Mouse (Mus musculus) large intestine, adult 2 months (tissue): Measurements from ENCODE around the gene Plcb1. TPM values are rescaled to one million over a fixed set of nuclear protein-coding genes. Genes with fewer than 3 reads are reported as not detected.

Experiments
- DNase-seq: peaks from one replicate; pipeline ENCODE4 v3.0.0-alpha.2; 2012; ENCODE audit warnings: low read depth, low spot score
- WGBS: fragments of 180-500 bp; shearing (Covaris S2); methylation state at CpG from one replicate; pipeline ENCODE4 v1.1.7; 2018; 5-methylcytosine and 5-hydroxymethylcytosine counted together
- polyA plus RNA-seq: library from polyadenylated mRNA; depleted of rRNA; stranded (reverse); fragments of >200 nt; gene quantifications from 2 replicates; pipeline ENCODE4 v1.2.3, GENCODE M21; 2012

The Plcb1 gene
- polyA plus RNA-seq, 1 experiment: 0.68 TPM

DNA sequence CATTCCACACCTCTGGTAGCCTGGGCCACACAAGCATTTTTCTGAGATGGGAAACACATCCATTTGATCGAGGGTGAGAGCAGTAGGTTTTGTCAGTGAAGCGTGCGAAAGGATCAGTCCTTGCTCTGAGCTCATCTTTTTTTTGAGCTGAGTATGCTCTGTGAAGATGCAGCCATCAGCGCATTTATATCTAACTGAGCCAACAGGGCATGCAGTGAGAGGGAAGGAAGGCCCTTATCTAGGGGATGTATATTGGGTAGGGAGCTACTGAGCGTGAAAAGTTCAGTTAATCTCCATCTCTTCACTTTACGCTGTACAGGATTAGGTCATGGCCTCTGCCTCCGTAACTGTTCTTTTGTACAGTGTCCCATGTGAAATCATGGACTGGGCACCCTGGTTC lies 46.0 kb downstream of the Plcb1 start:
- DNase-seq: no peak
- WGBS: 95% methylated on average over 7 of the region's 7 CpGs

DNA sequence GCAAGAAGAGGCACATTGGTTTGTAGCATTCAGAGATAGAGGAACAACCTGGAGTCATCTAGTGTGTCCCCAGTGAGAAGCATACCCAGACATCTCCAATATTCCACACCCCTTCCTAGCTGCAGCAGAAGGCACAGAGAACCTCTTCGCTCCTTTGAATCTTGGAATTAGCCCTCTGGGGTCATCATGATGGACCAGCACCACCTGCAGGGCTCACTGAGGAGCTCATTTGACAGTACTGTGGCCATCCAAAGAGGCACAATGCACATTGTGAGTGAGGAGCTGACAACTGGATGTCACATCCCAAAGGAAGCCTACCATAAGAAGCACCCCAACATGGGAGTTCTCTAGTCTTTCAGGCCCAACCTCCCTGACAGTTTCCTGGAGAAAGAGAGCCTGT lies 50.2 kb downstream of the Plcb1 start:
- 93% methylated on average over 1 of the region's 1 CpGs for WGBS
- no peak for DNase-seq

DNA sequence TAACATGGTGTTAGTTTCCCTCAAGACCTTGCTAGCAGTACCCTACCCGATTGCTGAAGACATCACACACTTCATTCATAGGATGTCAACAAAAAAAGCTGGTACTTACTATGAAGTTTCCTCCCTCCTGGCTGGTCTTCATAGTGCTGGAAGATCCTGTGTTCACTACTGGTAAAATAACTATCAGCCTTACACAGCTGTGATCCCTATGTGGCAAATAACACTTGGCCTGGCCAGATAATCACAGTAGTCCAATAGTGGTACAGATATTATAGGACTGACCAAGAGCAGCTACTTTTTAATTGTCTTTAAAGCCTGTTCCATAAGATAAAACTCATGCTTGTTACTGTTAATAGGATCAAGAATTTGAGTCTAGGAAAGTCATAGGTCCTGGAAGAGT lies 52.3 kb downstream of the Plcb1 start:
- WGBS: 87% methylated on average over 1 of the region's 1 CpGs
- DNase-seq: no peak

DNA sequence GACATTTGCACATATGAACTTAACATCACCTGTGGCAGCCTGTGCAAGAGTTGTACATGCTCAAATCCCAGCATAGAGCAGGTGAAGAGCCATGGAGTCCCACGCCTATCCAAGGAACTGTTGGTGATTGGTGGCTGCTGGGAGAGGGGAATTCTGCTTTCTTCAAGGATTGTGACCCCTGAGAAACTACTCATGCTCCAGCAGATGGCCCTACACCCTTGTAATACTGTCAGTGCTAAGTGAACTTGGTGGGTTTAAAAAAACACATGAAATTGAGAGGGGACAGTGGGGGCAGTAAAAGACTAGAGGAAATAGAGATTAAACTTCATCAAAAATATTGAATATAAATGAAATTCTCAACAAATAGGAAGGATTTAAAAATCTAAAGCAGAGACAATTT lies 53.0 kb downstream of the Plcb1 start:
- WGBS: 82% methylated on average over 1 of the region's 1 CpGs
- DNase-seq: no peak

DNA sequence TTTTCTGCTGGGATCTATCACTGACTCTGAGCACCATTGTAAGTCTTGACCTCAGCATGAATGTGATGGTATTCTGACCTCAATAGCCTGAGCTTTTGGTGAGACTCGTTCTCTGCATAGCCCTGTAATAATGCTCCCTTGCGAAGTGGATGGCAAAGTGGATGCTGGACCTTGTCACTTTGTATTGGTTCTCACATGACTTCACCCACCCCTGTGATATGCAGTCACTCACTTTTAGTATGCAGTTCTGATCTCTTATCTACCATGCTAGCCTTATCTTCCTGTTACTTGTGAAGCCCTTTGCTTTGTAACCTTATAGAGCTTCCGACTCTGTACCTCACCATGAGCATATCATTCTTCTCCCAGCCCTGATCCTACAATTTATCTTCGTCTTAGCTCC lies 57.0 kb downstream of the Plcb1 start:
- DNase-seq: no peak
- WGBS: 84% methylated on average over 4 of the region's 4 CpGs

DNA sequence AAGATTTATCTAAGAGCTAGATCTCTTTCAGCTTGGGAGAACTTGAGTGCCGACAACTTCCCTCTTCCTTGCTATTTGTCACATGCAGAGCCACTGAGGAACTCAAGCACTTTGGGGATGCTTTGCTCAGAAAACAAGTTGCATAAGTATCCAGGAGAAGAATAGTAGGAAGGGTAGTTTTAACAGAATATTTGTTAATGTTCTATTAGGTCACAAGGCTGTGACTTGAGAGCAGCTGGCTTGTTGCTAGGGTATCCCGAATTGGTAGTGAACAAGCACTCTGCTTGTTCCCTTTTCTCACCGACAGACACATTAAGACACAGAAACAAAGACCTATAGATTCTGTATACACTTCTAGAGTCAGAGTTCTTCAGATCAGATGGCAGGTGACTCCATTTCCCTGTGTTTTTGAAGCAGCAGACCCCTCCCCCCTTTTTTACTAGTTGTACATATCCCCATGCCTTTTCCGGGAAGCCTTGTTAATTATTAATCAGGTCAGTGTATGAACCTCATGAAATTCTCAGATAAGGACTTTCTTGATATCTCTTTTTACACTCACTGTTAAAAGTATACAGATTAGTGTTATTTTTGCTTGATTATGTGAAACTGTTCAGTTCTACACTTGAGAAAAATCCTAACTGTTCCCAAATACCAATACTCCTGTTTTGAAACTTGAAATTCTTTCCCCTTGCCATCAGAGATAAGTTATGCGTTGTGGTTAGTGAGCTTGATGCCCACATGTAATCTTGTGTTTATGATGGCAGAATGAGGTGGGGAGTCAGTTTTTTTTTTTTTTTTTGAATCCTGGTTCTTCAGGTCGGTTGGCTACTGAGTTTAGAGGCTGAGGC lies 58.7 kb downstream of the Plcb1 start:
- no peak for DNase-seq
- 25% methylated on average over 6 of the region's 6 CpGs for WGBS

DNA sequence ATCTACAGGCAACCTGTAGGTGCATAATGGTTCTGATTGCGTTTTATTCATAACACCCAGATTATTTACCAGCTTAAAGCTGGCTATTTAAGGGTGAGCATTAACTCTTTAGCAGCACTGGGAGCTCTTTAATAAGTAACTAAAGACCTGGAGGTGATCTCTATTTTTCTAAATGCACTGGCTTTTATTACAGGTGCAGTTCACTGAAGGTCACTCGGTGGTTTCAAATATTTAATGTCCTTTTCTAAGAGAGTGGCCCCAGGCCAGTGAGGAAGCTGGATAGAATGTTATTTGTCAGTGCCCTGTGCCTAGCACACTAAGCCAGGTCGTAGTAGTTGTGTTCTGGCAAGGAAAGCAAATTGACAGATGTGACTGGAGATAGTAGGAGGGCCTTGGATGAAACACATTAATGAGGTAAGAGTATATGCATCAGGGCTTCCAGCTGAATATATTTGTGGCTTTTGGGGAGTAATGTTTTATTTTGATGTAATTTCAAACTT lies 59.4 kb downstream of the Plcb1 start:
- 25% methylated on average over 3 of the region's 3 CpGs for WGBS
- DNase-seq: no peak

DNA sequence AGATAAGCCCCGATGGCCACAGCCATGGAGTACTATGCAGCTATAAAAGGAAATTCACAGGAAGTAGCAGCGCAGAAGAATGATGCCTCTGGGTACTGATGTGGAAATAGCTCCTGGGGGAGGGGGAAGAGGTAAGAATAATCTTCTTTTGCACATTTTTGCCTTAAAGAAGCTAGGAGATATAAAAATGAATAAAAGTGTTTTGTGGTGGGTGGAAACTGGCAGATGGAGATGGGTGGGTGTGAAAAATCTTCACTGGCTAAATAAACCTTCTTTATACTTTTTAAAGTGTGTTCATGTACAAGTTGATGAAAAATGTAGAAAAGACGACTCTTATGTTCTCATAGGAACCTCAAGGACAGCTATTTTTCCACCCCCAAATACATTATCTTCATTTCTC lies 60.7 kb downstream of the Plcb1 start:
- no peak for DNase-seq
- WGBS: 88% methylated on average over 3 of the region's 3 CpGs

DNA sequence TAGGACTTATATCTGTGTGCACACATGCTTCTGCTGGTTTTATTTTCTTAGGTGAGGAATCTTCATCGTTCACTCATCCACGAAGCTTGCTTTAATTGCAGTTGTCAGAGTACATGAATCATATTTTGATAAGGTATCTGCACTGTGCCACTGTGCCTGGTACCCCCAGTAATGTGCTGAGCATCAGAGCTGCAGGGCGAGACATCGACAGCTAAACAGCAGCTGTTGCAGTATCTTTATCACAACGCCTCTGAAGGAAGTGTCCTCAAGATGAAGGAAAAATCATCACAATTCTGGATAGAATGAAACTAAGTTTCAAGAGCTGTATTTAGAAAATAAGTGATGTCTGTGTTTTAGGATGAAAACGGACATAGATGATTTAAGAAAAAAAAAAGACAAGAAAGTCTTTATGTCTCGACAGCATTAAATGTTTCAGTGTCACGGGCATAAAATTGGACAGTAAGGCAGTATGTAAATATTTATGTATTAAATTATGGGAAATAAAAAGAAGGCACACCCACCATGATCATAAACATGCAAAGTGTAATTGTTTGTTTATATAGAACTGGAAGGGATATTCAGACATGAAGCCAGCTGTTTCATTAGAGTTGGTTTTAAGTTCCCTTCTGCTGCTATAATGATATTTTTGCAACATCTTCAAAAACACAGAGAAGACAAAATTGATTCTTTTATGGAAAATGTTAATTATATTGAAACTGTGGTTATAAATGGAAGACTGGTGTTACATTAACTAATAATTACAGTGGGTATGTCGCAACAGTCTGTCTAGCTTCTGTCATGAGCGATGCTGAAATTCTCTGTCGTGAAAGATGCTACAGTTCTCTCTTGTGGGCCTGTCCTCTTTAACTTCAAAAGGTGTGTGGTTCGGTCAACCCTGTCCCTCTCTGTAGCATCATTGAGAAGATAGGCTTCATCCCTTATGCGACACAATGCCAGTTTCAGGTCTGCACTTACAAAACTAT lies 65.6 kb downstream of the Plcb1 start:
- WGBS: 45% methylated on average over 13 of the region's 13 CpGs
- DNase-seq: no peak

DNA sequence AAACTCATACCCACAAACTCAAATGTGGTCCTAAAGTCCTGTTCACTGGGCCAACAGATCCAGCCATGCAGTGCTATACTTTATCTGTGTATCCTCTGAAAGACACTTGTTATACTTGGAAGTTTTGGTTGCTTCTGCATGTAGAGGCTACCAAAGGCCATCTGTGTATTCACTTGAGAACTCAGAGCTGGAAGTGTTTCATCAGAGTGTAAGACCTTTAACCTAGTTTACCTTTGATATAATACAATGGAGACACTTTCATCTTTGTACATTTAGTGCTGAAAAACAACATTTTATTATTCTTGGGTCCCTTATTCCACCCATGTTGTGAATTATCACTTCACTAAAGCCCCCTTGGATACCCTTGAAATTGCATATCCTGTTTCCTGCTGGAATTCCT lies 70.4 kb downstream of the Plcb1 start:
- DNase-seq: no peak

DNA sequence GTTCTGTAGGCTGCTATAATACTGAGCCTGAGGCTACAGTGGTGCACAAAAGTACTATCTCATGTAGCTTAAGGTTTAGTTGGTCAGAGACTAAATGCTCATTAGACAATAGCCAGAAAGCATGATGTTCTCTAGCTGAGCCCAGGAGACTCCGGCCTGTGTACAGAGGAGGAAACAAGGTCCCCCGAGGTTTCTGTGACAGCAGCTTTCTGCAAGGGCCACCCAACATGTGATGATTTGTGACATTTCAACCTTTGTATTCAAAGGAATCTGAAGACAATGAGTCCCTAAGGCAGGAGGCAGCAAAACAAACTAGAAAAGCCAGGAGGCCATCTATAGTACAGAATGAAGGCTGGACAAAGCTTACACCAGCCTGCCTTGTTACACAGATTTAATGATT lies 70.8 kb downstream of the Plcb1 start:
- 56% methylated on average over 2 of the region's 2 CpGs for WGBS
- DNase-seq: no peak

DNA sequence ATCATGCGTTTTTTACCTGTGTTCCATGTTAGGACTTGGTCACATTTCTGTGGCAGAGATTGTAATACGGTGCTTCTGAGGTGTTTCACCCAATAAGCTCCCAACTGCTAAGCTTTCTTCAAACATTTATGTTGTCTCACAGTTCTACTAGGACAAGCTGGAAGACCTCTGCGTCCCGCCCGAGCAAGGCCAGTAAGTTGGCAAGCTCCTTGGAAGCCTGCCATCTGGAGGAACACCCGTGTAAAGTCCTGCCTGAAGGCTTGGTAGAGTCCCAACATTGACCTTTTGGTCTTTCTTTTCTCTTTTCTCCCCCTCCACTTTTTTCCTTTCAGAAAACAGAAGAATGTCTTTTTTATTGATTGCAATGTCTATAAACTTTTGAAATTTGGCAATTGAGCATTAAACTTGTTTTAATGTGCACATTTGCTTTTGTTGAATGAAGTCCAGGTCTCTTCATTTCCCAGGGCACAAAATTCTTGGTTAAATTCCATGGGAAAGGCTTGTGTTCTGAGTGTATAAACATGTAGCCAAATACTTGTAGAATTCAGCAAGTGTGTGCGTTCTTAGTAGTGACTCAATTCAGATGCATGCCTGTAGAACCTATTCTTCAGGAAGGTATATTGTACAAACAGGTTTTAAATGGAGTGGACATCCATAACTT lies 79.2 kb downstream of the Plcb1 start:
- 23% methylated on average over 7 of the region's 7 CpGs for WGBS

DNA sequence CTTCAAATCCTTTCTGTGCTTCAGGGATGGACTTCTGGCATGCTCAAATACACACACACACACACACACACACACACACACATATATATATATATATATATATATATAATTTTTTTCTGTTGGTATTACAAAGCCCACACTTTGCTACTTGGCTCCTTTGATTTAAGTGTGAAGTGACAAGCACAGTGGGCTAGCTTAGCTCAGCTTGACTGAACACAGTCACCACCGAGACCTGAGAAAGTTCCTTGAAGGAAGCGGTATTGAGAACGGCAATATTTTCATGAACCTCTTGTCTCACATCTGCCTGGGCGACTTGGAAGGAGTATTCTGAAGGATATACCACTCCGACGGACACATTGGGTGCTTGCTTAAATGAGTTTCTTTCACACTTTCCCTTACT lies 81.5 kb downstream of the Plcb1 start:
- DNase-seq: no peak
- WGBS: 88% methylated on average over 6 of the region's 6 CpGs

More for the DNA sequence above, 79.2 kb downstream of the Plcb1 start:
- no peak for DNase-seq

DNA sequence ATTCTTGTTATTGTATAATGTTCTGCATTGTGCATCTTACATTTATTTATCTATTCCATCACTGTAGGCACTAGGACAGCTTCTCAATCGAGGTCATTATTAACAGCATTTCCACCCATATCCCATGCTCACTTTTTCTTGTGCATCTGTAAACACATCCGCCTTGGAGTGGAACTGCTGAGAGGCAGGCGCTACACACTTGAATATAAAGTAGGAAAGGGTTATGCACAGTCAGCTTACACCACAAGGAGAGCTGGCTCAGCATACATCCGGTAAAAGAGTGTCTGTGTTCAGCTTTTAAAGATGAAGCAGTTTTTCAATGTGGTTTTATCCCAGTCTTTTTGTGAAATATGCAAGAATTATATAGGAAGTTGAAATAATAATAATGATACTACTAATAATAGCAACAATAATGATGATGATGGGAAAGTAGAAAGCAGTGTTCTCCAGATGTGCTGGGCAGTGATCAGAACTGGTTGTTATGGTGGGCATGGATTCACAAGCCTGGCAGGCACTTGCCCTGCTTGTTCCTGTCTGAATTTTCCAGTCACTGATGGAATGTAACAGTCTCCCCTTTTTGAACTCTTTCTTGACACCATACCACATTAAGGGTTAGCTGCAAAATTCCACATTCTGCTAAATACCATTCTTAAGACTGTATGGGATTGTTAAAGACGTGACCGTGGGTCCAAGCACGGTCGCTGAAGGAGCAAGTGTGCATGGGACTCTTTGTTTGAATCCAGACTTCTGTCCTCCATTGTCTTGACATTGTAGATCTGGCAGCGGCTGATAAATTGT lies 86.0 kb downstream of the Plcb1 start:
- 80% methylated on average over 9 of the region's 9 CpGs for WGBS
- DNase-seq: no peak

DNA sequence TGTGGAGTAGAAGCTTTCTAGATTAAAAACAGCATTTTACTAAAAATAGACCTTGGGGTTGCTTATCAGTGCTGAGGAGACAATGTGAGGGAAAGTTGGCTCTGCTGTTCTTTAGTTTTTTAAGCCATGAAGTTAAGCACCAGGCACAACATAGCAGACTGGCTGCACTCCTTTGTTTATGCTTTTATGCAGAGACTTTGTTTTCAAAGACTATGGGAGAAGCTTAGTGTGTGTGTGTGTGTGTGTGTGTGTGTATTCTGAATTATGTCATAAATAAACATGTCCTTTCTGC lies 86.6 kb downstream of the Plcb1 start:
- DNase-seq: no peak

DNA sequence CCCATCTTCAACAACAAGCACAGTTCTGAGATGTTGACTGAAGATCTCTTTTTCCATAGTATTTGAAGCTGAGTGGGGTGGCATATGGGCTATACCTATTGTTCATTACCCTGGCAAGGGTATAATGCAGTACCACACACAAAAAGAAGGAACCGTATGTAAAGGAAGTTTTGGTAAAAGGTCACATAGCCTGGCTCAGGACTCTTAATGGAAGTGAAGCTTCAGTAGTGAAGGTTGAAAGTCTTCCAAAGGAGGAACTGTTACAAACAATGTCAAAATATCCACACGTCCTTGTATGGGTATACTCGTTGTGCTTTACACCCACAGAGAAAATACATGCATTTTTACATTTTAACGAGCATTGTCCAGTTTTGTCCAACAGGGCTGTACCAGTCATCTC lies 91.3 kb downstream of the Plcb1 start:
- WGBS: 81% methylated on average over 4 of the region's 4 CpGs
- DNase-seq: no peak

DNA sequence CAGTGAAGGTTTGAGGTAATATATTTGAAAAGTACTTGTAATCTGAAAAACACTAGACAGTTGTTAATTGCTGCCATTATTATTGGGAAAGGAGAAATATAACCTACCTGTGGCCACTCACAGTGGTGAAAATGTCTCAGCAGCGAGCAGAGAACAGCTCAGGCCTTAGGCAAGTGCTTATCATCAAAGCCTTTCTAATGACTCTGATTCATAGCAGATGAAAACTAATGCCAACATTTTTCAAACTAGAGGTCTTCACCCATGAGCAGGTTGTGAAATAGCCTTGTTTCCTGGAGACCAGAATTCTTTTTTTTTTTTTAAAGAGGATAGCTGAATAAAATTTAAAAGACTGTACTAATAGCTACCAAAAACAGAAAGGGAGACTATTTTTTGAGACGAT lies 105.3 kb downstream of the Plcb1 start:
- WGBS: 74% methylated on average over 2 of the region's 2 CpGs
- no peak for DNase-seq

DNA sequence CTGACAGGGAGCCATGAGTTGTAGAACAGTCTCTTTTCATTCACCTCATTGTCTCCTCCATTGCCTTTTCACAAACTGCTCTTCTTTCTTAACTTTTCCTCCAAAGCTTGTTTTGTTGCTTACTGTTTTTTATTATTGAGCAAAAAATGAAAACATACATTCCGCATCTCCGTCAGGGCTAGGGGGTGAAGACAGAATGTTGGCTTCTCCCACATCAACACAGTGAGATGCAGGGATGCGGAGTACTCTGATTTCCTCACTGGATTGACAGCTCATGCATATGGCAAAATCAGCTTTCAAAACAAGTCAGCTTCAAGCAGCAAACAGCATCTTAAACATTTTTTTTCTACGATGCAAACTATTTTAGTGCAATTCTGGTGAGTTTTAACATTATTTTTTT lies 108.9 kb downstream of the Plcb1 start:
- DNase-seq: no peak
- 93% methylated on average over 4 of the region's 4 CpGs for WGBS

DNA sequence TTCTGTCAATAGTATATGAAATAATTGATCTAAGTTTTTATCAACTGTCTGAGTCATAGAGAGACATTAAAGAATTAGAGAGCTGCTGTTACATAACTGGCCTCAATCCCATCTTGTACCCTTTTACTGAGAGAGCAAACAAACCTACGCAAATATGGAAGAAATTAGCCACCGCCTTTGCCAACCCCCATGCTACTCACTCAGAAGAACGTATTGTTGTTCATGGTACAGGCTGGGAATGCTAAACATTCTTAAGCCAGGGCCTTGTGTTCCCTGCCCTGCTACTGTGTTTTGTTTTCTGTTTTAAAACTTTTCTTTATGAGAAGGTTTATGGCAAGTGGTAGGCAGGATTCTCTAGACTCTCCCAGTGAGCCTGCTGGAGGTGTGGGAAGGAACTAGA lies 110.3 kb downstream of the Plcb1 start:
- DNase-seq: no peak
- 37% methylated on average over 3 of the region's 3 CpGs for WGBS

DNA sequence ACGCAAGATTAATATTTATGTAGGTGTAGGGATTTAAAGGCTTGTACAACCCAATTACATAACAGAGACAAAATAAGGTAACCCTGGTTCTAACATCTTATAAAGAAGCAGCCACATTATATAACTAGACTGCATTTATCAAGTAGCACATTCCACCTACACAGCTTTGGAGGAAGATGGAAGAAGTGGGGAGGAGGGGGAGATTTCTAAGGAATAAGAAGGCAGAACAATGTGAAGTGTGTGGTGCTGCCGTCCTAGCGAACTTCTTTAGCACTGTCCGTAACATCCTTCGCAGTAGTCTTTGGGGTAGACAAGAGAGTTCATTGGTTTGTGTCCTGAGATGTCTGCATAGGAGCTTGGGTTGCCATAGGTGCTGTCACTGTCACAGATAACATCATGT lies 111.2 kb downstream of the Plcb1 start:
- no peak for DNase-seq
- WGBS: 89% methylated on average over 5 of the region's 5 CpGs
